Mouse (Mus musculus): ENCODE data around the gene Ssbp3.

DNA sequence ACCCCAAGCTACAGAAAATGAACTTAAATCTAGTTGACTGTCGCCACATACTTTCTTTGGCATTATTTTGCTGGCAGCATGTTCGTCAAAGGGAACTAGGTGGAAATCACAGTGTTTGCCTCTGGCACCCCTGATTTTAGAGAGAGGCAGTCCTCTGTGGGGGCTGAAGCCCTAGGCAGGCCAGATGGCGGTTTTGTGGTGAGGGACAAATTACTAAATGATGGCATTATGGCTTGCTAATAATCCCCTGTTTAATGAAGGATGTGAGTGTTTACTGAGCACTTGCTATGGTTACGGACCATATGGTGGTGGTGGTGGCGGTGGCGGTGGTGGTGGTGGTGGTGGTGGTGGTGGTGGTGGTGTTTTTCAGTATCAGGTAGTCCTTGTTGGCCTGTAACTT is 16.5 kb downstream of the Ssbp3 start:
- TF ChIP-seq CTCF (IDR thresholded peaks at IDR 0.05; ENCODE audit: extremely low read depth, insufficient read depth, insufficient read length, insufficient replicate concordance) = no peak
- TF ChIP-seq POLR2A (IDR thresholded peaks at IDR 0.05; ENCODE audit: low read depth, low read length) = no peak

Measured in spleen, adult 2 months (tissue).